9 mouse cellular contexts compared by ENCODE assay signal in the genomic region with DNA sequence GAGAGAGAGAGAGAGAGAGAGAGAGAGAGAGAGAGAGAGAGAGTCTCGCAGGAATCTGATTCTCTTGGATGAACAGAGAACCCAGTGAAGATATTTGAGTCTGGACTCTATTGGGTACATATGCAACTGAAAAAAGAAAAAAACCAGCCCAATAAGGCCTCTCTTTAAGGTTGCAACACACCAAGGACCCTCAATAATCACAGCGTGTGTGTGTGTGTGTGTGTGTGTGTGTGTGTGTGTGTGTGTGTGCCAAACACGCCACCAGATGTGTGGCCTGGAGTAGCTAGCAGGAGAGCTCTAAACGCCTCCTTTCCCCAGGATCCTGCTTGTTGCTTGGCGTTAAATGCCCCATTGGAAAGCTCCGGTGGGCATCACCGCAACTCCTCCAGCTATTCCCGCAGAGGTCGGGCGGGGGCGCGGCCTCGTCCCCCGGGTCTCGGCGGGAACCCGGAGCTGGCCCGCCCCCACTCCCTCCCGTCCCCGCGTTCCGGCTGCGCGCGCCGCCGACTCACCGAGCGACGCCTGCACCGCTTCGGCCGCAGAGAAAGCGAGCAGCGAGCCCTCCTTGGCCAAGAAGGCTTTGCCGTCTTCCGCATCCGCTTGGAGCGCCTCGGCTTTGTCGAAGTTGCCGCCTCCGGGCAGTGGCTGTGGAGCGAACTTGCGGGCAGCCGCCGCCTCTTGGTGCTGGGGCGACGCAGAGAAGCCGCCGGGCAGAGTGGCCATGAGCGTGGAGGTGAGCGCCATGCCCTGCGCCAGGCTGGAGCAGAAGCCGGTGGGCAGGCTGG. TPM values are rescaled to one million over a fixed set of nuclear protein-coding genes. Genes with fewer than 3 reads are reported as not detected.
A peak's percentile ranks its signal among the peaks of the same experiment; 100 is the strongest.
DNase-seq lines count a peak whose midpoint lies in the region; ATAC-seq lines count a peak whose summit lies in the region.
"Had no signal": no experiment of that assay in that cellular context is flagged by ENCODE, and none has a peak within 500 bp of the region (broad histone marks: within the 10 kb centered on the region; RNA-seq: fewer than 3 reads in every experiment).

No protein-coding gene starts in this region.

- H3K27ac ChIP-seq in heart, embryonic 12.5 days (ENCODE audit: poor library complexity, severe bottlenecking): no peak overlapping the region
- peak overlapping the region; percentile 83 for H3K27ac ChIP-seq in hindbrain, embryonic 13.5 days

- H3K9ac ChIP-seq in heart, embryonic 12.5 days: peak overlapping the region; percentile 55; the same call in 1 of the 2 replicates
- peak overlapping the region; percentile 82 for H3K9ac ChIP-seq in hindbrain, embryonic 13.5 days

- peak overlapping the region; percentile 52 for H3K4me3 ChIP-seq in heart, embryonic 12.5 days
- peak overlapping the region; percentile 47 for H3K4me3 ChIP-seq in hindbrain, embryonic 13.5 days

- no peak for ATAC-seq in heart, embryonic 12.5 days (ENCODE audit: insufficient number of reproducible peaks, low FRiP score)
- no peak for ATAC-seq in hindbrain, embryonic 13.5 days (ENCODE audit: low FRiP score)
- ATAC-seq in megakaryocyte-erythroid progenitor cell, adult 5-6 weeks (replicated peaks; ENCODE audit: low FRiP score, low TSS enrichment, poor library complexity, severe bottlenecking): no peak

- H3K4me2 ChIP-seq in heart, embryonic 12.5 days: peak overlapping the region; percentile 93
- peak overlapping the region; percentile 64 for H3K4me2 ChIP-seq in hindbrain, embryonic 13.5 days

- peaks cover 45% of the 10 kb centered on the region for H3K4me1 ChIP-seq in heart, embryonic 12.5 days (replicated peaks)
- H3K4me1 ChIP-seq in hindbrain, embryonic 13.5 days (replicated peaks): peaks cover 78% of the 10 kb centered on the region

- no peak for DNase-seq in heart, adult 9 months (ENCODE audit: low spot score in 2 of 2)
- peak; percentile 65 for DNase-seq in embryo, embryonic 10.5 days (ENCODE audit: low spot score)
- peak; percentile 13 for DNase-seq in lung, postnatal 14 days
- DNase-seq in cerebellum, postnatal 25 days: no peak
- DNase-seq in cerebellum, adult 18-20 months: no peak

- WGBS in heart, embryonic 12.5 days: under 1% methylated on average over 55 of the region's 55 CpGs
- under 1% methylated on average over 52 of the region's 55 CpGs for WGBS in hindbrain, embryonic 13.5 days

- H3K9me3 ChIP-seq in heart, embryonic 12.5 days (replicated peaks): no peaks in the 10 kb centered on the region; the same call in 1 of the 2 replicates
- no peaks in the 10 kb centered on the region for H3K9me3 ChIP-seq in hindbrain, embryonic 13.5 days

- no peaks in the 10 kb centered on the region for H3K36me3 ChIP-seq in heart, embryonic 12.5 days
- H3K36me3 ChIP-seq in hindbrain, embryonic 13.5 days: no peaks in the 10 kb centered on the region

- peaks cover 95% of the 10 kb centered on the region for H3K27me3 ChIP-seq in heart, embryonic 12.5 days (replicated peaks)
- peaks cover 85% of the 10 kb centered on the region for H3K27me3 ChIP-seq in hindbrain, embryonic 13.5 days

RNA-seq across cellular contexts. Expression of a gene that starts 1.1 kb away (rescaled TPM):
- 0.18 TPM in 1 of 2 replicates, not detected in the other for polyA plus RNA-seq in heart, embryonic 12.5 days (2016; fragmentation: Nextera tagmentation; extraction: Ambion mirVana)
- 54.7 TPM in 2 replicates for polyA plus RNA-seq in hindbrain, embryonic 13.5 days (2015; fragmentation: Nextera tagmentation; extraction: Ambion mirVana)
- total RNA-seq in megakaryocyte-erythroid progenitor cell, adult 5-6 weeks (2014; fragmentation: Nextera tagmentation): not detected in 2 replicates
- total RNA-seq in megakaryocyte-erythroid progenitor cell, adult 5-6 weeks (2017): 1.6 and 4.5 TPM in 2 replicates
- total RNA-seq: heart, postnatal 14 days had no signal

Comparison
In these comparisons a context has a peak if more than half of its experiments do, and no peak if none do; other contexts are left out.
1. DNase-seq: peak in embryo, embryonic 10.5 days (single experiment) and lung, postnatal 14 days (single experiment); none in heart, adult 9 months (0 of 2), cerebellum, postnatal 25 days (0 of 2) and cerebellum, adult 18-20 months (0 of 2).
2. RNA of a gene that starts 1.1 kb away (polyA plus RNA-seq): 54.7 TPM in hindbrain, embryonic 13.5 days; 0.18 TPM in heart, embryonic 12.5 days; every median in the first group is over 10 times any median in the second.